Comparison of ENCODE assay signal across 11 mouse cellular contexts in the genomic region with DNA sequence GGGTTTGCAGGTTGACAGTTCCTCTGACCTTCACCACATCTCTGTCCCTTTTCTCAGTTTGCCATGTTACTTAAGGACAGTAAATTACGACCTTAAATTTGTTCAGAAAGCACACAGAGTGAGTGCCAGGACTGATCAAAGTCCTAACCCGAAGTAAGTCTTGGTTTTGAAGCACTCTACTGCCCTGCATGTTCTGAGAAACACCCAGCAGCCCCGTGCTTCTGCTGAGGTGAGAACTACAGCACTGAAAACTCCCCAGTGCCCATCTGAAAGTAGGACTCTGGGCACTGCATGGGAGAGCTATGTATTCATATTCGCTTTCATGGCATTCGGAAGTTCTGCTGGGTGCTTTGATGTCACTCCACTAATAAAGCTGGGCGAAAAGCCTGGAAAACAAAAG. TPM values are rescaled to one million over a fixed set of nuclear protein-coding genes. Genes with fewer than 3 reads are reported as not detected.
DNase-seq lines count a peak whose midpoint lies in the region; ATAC-seq and TF ChIP-seq lines count a peak whose summit lies in the region.
"Had no signal": no experiment of that assay in that cellular context is flagged by ENCODE, and none has a peak within 500 bp of the region (broad histone marks: within the 10 kb centered on the region; RNA-seq: fewer than 3 reads in every experiment).

No protein-coding gene starts in this region.

- no peaks in the 10 kb centered on the region for H3K9me3 ChIP-seq in heart, embryonic 12.5 days (replicated peaks)
- H3K9me3 ChIP-seq in hindbrain, embryonic 15.5 days = no peaks in the 10 kb centered on the region
- H3K9me3 ChIP-seq in limb, embryonic 13.5 days = no peaks in the 10 kb centered on the region

- no peaks in the 10 kb centered on the region for H3K36me3 ChIP-seq in heart, embryonic 12.5 days
- no peaks in the 10 kb centered on the region for H3K36me3 ChIP-seq in hindbrain, embryonic 15.5 days
- no peaks in the 10 kb centered on the region for H3K36me3 ChIP-seq in limb, embryonic 13.5 days

- H3K27ac ChIP-seq in heart, embryonic 12.5 days (ENCODE audit: poor library complexity, severe bottlenecking) = no peak overlapping the region; the same call in 1 of the 2 replicates
- peak overlapping the region; percentile 51; the same call in 1 of the 2 replicates for H3K27ac ChIP-seq in cortical plate, adult 2 months (ENCODE audit: insufficient read depth, low read length)
- H3K27ac ChIP-seq in hindbrain, embryonic 15.5 days (replicated peaks) = peak overlapping the region; percentile 7; the same call in 1 of the 2 replicates
- H3K27ac ChIP-seq in limb, embryonic 13.5 days = no peak overlapping the region
- H3K27ac ChIP-seq: macrophage had no signal

- no peak overlapping the region for H3K9ac ChIP-seq in heart, embryonic 12.5 days
- 0 out of 2 replicates have a peak overlapping the region, but pooled peaks have one; percentile 4 for H3K9ac ChIP-seq in hindbrain, embryonic 15.5 days
- peak overlapping the region; percentile 46; the same call in 1 of the 2 replicates for H3K9ac ChIP-seq in limb, embryonic 13.5 days

- DNase-seq in heart, postnatal 14 days = no peak
- DNase-seq in left cerebral cortex, adult 8-10 months (ENCODE audit: low spot score in 2 of 2) = no peak
- DNase-seq in urinary bladder, postnatal 14 days (ENCODE audit: low spot score) = no peak
- DNase-seq in thymus, postnatal 0 days (ENCODE audit: low spot score) = no peak
- DNase-seq: B cell, adult 2 months had no signal

- H3K27me3 ChIP-seq in heart, embryonic 12.5 days (replicated peaks) = no peaks in the 10 kb centered on the region
- no peaks in the 10 kb centered on the region for H3K27me3 ChIP-seq in hindbrain, embryonic 15.5 days
- no peaks in the 10 kb centered on the region for H3K27me3 ChIP-seq in limb, embryonic 13.5 days

- no peak overlapping the region for H3K4me3 ChIP-seq in heart, embryonic 12.5 days
- no peak overlapping the region for H3K4me3 ChIP-seq in cortical plate, adult 2 months (ENCODE audit: insufficient read depth, low read length)
- peak overlapping the region; percentile 25 for H3K4me3 ChIP-seq in hindbrain, embryonic 15.5 days
- H3K4me3 ChIP-seq in limb, embryonic 13.5 days = peak overlapping the region; percentile 27
- H3K4me3 ChIP-seq: erythroblast, embryonic 14.5 days had no signal

- intact Hi-C loops in heart, postnatal 14 days (cut with DNase I) = no loop called here

- no peak for ATAC-seq in heart, embryonic 12.5 days (ENCODE audit: insufficient number of reproducible peaks, low FRiP score)
- no peak for ATAC-seq in hindbrain, embryonic 15.5 days (ENCODE audit: low FRiP score, low read depth)
- no peak for ATAC-seq in limb, embryonic 13.5 days (ENCODE audit: low FRiP score, low read depth)

- 49% methylated on average over 6 of the region's 6 CpGs for WGBS in heart, embryonic 12.5 days
- 53% methylated on average over 6 of the region's 6 CpGs for WGBS in hindbrain, embryonic 15.5 days
- 26% methylated on average over 6 of the region's 6 CpGs for WGBS in limb, embryonic 13.5 days

- TF ChIP-seq CTCF in cortical plate, adult 2 months (IDR thresholded peaks at IDR 0.05; ENCODE audit: extremely low read depth, insufficient read depth, low read length) = no peak

- H3K4me2 ChIP-seq in heart, embryonic 12.5 days = peak overlapping the region; percentile 16
- H3K4me2 ChIP-seq in hindbrain, embryonic 15.5 days = peak overlapping the region; percentile 92
- H3K4me2 ChIP-seq in limb, embryonic 13.5 days (replicated peaks) = peak overlapping the region; percentile 55

- no peak for TF ChIP-seq POLR2A in cortical plate, adult 2 months (IDR thresholded peaks at IDR 0.05; ENCODE audit: extremely low read depth, insufficient read depth, low read length)

- H3K4me1 ChIP-seq in heart, embryonic 12.5 days (replicated peaks) = peaks cover 40% of the 10 kb centered on the region
- peaks cover 5% of the 10 kb centered on the region; the same call in 1 of the 2 replicates for H3K4me1 ChIP-seq in cortical plate, adult 2 months (ENCODE audit: control insufficient read depth, insufficient read depth, low read length)
- H3K4me1 ChIP-seq in hindbrain, embryonic 15.5 days (replicated peaks) = peaks cover 27% of the 10 kb centered on the region
- H3K4me1 ChIP-seq in limb, embryonic 13.5 days = peaks cover 42% of the 10 kb centered on the region

RNA-seq across cellular contexts. Expression of a gene that starts 6.0 kb away (rescaled TPM):
- polyA plus RNA-seq in heart, embryonic 12.5 days (2016; fragmentation: Nextera tagmentation; extraction: Ambion mirVana) = 48.1 and 52.2 TPM in 2 replicates
- 10 to 100 TPM; 73.0 to 77.0 TPM for total RNA-seq in heart, postnatal 14 days (2021)
- polyA plus RNA-seq in cortical plate, adult 2 months (2012; rRNA removed) = 86.6 and 90.3 TPM in 2 replicates
- polyA plus RNA-seq in hindbrain, embryonic 15.5 days (2015; fragmentation: Nextera tagmentation; extraction: Ambion mirVana) = 123 and 138 TPM in 2 replicates
- polyA plus RNA-seq in limb, embryonic 13.5 days (2015; fragmentation: Nextera tagmentation; extraction: Ambion mirVana) = 102 and 105 TPM in 2 replicates
- 100 to 1,000 TPM in 3 of 4 experiments, 10 to 100 TPM in 1; 98.0 to 109 (median 107) TPM for total RNA-seq in left cerebral cortex, adult 8-10 months (2022)
- polyA plus RNA-seq in thymus, postnatal 0 days (2015; fragmentation: Nextera tagmentation; extraction: Ambion mirVana) = 8.3 and 8.6 TPM in 2 replicates

Comparison
In these comparisons a context has a peak if more than half of its experiments do, and no peak if none do; other contexts are left out.
1. H3K27ac ChIP-seq: peak in cortical plate, adult 2 months (single experiment) and hindbrain, embryonic 15.5 days (single experiment); none in heart, embryonic 12.5 days (single experiment) and limb, embryonic 13.5 days (single experiment).
2. H3K4me2 ChIP-seq: peak in every context shown above with its lines; median percentile 92 in hindbrain, embryonic 15.5 days; 55 in limb, embryonic 13.5 days; 16 in heart, embryonic 12.5 days.
3. H3K4me3 ChIP-seq: peak in hindbrain, embryonic 15.5 days (single experiment) and limb, embryonic 13.5 days (single experiment); none in heart, embryonic 12.5 days (single experiment) and cortical plate, adult 2 months (single experiment).